Mouse (Mus musculus) mouse trophoblast stem cell (cell line): ENCODE measurements around the gene Kars.

Experiments used
- in situ Hi-C, 2 experiments: fragments of 300-500 bp; cut with MseI, MboI; formaldehyde crosslinking; loops; 2 replicates in 1 of 2; 3 replicates in 1 of 2; pipeline ENCODE4 v1.15.1; 2025

Kars gene

DNA sequence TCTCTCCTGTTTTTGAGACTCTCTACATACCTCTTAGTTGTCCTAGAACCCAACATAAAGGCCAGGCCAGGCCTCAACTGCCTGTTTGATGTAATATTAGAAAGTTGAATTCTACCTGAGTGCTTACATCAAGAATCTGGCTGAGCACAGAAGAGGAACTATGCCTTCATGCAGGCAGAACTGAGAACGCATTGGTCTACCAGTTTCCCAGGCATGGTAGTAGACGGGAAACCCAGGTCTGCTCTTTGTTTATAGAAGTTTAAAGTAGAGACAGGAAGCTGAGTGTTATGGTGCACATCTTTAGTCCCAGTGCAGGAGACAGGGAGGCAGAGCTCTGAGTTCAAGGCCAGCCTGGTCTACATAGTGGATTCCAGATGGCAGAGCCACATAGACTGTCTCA is 64.0 kb downstream of the Kars start:
- in situ Hi-C loops, result no loop called here

DNA sequence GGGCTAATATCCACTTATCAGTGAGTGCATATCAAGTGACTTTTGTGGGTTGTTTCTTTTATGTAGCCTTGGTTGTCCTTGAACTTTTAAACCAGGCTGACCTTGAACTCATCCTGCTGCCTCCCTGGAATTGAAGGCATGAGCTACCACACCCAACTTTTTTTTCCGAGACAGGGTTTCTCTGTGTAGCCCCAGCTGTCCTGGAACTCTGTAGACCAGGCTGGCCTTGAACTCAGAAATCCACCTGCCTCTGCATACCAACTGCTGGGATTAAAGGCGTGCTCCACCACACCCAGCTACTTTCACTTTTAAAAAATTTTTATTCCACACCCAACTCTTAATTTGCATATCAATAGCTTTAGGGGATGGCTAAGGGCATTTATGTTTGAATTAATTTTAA is 67.6 kb downstream of the Kars start:
- in situ Hi-C loops, result no loop called here
